Mouse (Mus musculus) midbrain, embryonic 13.5 days (tissue): ENCODE data around the gene Sell. TPM values are rescaled to one million over a fixed set of nuclear protein-coding genes. Genes with fewer than 3 reads are reported as not detected.
"Not testable (repeated sequence)": the region's sequence is repeated elsewhere in the genome, so short reads cannot be mapped to it uniquely, and the experiment has no call there.

ENCODE experiments used
- ATAC-seq: fragments of 200-750 bp; cut with Nextera tagmentation; 2 replicates; pipeline ENCODE4 v1.8.0; 2017; ENCODE audit warnings: mild to moderate bottlenecking, moderate TSS enrichment, moderate library complexity
- H3K27ac ChIP-seq: fragments of 300-500 bp; sonication (generic); 2 replicates; pipeline ENCODE4 v1.5.1; 2015; ENCODE audit warnings: inconsistent platforms, mild to moderate bottlenecking, moderate library complexity
- H3K27me3 ChIP-seq: fragments of 300-500 bp; sonication (generic); 2 replicates; pipeline ENCODE4 v1.6.1; 2015; ENCODE audit warnings: mild to moderate bottlenecking, inconsistent platforms
- H3K36me3 ChIP-seq: fragments of 300-500 bp; sonication (generic); 2 replicates; pipeline ENCODE4 v1.6.1; 2015; ENCODE audit warnings: mild to moderate bottlenecking, inconsistent platforms
- H3K4me1 ChIP-seq: fragments of 300-500 bp; sonication (generic); replicated peaks from 2 replicates; pipeline ENCODE4 v1.6.1; 2015; ENCODE audit warnings: inconsistent platforms
- H3K4me2 ChIP-seq: fragments of 300-500 bp; sonication (generic); replicated peaks from 2 replicates; pipeline ENCODE4 v1.6.1; 2015; ENCODE audit warnings: moderate library complexity, mild to moderate bottlenecking, inconsistent platforms
- H3K4me3 ChIP-seq: fragments of 300-500 bp; sonication (generic); replicated peaks from 2 replicates; pipeline ENCODE4 v1.5.1; 2015; ENCODE audit warnings: mild to moderate bottlenecking, inconsistent platforms
- H3K9ac ChIP-seq: fragments of 300-500 bp; sonication (generic); replicated peaks from 2 replicates; pipeline ENCODE4 v1.6.1; 2015; ENCODE audit warnings: mild to moderate bottlenecking, inconsistent platforms
- H3K9me3 ChIP-seq: fragments of 300-500 bp; sonication (generic); 2 replicates; pipeline ENCODE4 v1.6.1; 2016; ENCODE audit warnings: mild to moderate bottlenecking, inconsistent platforms
- WGBS: fragments of 180-500 bp; shearing (Covaris S2); methylation state at CpG from one replicate; pipeline ENCODE4 v1.1.7; 2015; 5-methylcytosine and 5-hydroxymethylcytosine counted together
- polyA plus RNA-seq: library from polyadenylated mRNA; unstranded; fragments of >200 nt; fragmentation: Nextera tagmentation; extraction: Ambion mirVana; gene quantifications from 2 replicates; pipeline ENCODE4 v1.2.1, GENCODE M21; 2015

Sell gene
- not detected in 2 replicates for polyA plus RNA-seq

- H3K4me2 ChIP-seq: no peak within 1 kb of the TSS
- no peaks in the 10 kb centered on the region for H3K27me3 ChIP-seq
- 80% methylated on average over 4 of the region's 4 CpGs for WGBS
- no peaks in the 10 kb centered on the region for H3K36me3 ChIP-seq
- H3K4me1 ChIP-seq: no peaks in the 10 kb centered on the region
- H3K27ac ChIP-seq: no peak within 1 kb of the TSS
- ATAC-seq: no peak
- no peak within 1 kb of the TSS for H3K4me3 ChIP-seq
- no peaks in the 10 kb centered on the region for H3K9me3 ChIP-seq
- H3K9ac ChIP-seq: no peak within 1 kb of the TSS
These were observed at the start of gene Sell for GRCm38 (mm10) chr1:164061925-164062324. Sell (plus strand) TSS chr1:164061982.

GRCm38 (mm10) chr1:164014616-164015015 is 47.2 kb upstream of the Sell start:
- Histone ChIP-seq H3K27ac (no peak overlapping the region), H3K4me1 (no peaks in the 10 kb centered on the region)
- 89% methylated on average over 1 of the region's 1 CpGs for WGBS

GRCm38 (mm10) chr1:164018221-164018896 is 43.4 kb upstream of the Sell start:
- Histone ChIP-seq H3K9me3 (no peaks in the 10 kb centered on the region), H3K4me2 (no peak overlapping the region), H3K4me3 (no peak overlapping the region), H3K27me3 (no peaks in the 10 kb centered on the region), H3K36me3 (no peaks in the 10 kb centered on the region), H3K4me1 (no peaks in the 10 kb centered on the region), H3K9ac (no peak overlapping the region), H3K27ac (no peak overlapping the region)
- ATAC-seq: no peak
- WGBS: 90% methylated on average over 16 of the region's 16 CpGs

More at GRCm38 (mm10) chr1:164014616-164015015, 47.2 kb upstream of the Sell start:
- no peak overlapping the region for H3K9ac ChIP-seq
- H3K4me2 ChIP-seq: no peak overlapping the region
- H3K27me3 ChIP-seq: no peaks in the 10 kb centered on the region
- H3K9me3 ChIP-seq: no peaks in the 10 kb centered on the region
- no peak for ATAC-seq
- no peaks in the 10 kb centered on the region for H3K36me3 ChIP-seq
- no peak overlapping the region for H3K4me3 ChIP-seq

- H3K4me2 ChIP-seq: no peak overlapping the region
- no peak overlapping the region for H3K27ac ChIP-seq
- ATAC-seq: no peak
- H3K9me3 ChIP-seq: no peaks in the 10 kb centered on the region
- H3K4me1 ChIP-seq: no peaks in the 10 kb centered on the region
- no peaks in the 10 kb centered on the region for H3K36me3 ChIP-seq
- H3K27me3 ChIP-seq: no peaks in the 10 kb centered on the region
- no peak overlapping the region for H3K4me3 ChIP-seq
- H3K9ac ChIP-seq: no peak overlapping the region
- WGBS: 38% methylated on average over 6 of the region's 6 CpGs
These were observed 42.0 kb upstream of the Sell start for GRCm38 (mm10) chr1:164019789-164020188.

GRCm38 (mm10) chr1:164020746-164021145 is 41.0 kb upstream of the Sell start:
- not testable (repeated sequence) for H3K4me2 ChIP-seq, ATAC-seq, H3K4me1 ChIP-seq, H3K4me3 ChIP-seq, H3K36me3 ChIP-seq, H3K27ac ChIP-seq, H3K27me3 ChIP-seq, H3K9me3 ChIP-seq, H3K9ac ChIP-seq
- 77% methylated on average over 3 of the region's 3 CpGs for WGBS

- H3K4me2 ChIP-seq, H3K27ac ChIP-seq, H3K36me3 ChIP-seq, H3K27me3 ChIP-seq, H3K4me3 ChIP-seq, H3K4me1 ChIP-seq, H3K9ac ChIP-seq, ATAC-seq, H3K9me3 ChIP-seq: not testable (repeated sequence)
- 85% methylated on average over 5 of the region's 5 CpGs for WGBS
These were observed 39.7 kb upstream of the Sell start for GRCm38 (mm10) chr1:164022106-164022505.

- no peaks in the 10 kb centered on the region for H3K36me3 ChIP-seq
- no peak overlapping the region for H3K9ac ChIP-seq
- H3K27me3 ChIP-seq: no peaks in the 10 kb centered on the region
- H3K4me2 ChIP-seq: no peak overlapping the region
- no peaks in the 10 kb centered on the region for H3K9me3 ChIP-seq
- 88% methylated on average over 4 of the region's 4 CpGs for WGBS
- no peaks in the 10 kb centered on the region for H3K4me1 ChIP-seq
- no peak overlapping the region for H3K27ac ChIP-seq
- no peak overlapping the region for H3K4me3 ChIP-seq
- ATAC-seq: no peak
These were observed 36.1 kb upstream of the Sell start for GRCm38 (mm10) chr1:164025685-164026084.

- H3K9me3 ChIP-seq: no peaks in the 10 kb centered on the region
- 60% methylated on average over 5 of the region's 5 CpGs for WGBS
- no peak for ATAC-seq
These were observed 34.4 kb upstream of the Sell start for GRCm38 (mm10) chr1:164027416-164027815.

GRCm38 (mm10) chr1:164040385-164041135 is 21.2 kb upstream of the Sell start:
- H3K27ac ChIP-seq: no peak overlapping the region
- no peaks in the 10 kb centered on the region for H3K36me3 ChIP-seq
- no peak overlapping the region for H3K4me3 ChIP-seq
- H3K4me2 ChIP-seq: no peak overlapping the region
- no peaks in the 10 kb centered on the region for H3K9me3 ChIP-seq
- no peaks in the 10 kb centered on the region for H3K27me3 ChIP-seq
- WGBS: 73% methylated on average over 10 of the region's 10 CpGs
- no peak; the same call in 1 of the 2 replicates for ATAC-seq
- no peaks in the 10 kb centered on the region for H3K4me1 ChIP-seq
- no peak overlapping the region for H3K9ac ChIP-seq

More at GRCm38 (mm10) chr1:164027416-164027815, 34.4 kb upstream of the Sell start:
- H3K4me3 ChIP-seq: no peak overlapping the region
- H3K36me3 ChIP-seq: no peaks in the 10 kb centered on the region
- no peaks in the 10 kb centered on the region for H3K27me3 ChIP-seq
- no peak overlapping the region for H3K4me2 ChIP-seq
- H3K4me1 ChIP-seq: no peaks in the 10 kb centered on the region
- H3K27ac ChIP-seq: no peak overlapping the region
- H3K9ac ChIP-seq: no peak overlapping the region

GRCm38 (mm10) chr1:164043549-164043948 is 18.2 kb upstream of the Sell start:
- H3K4me3 ChIP-seq: no peak overlapping the region
- H3K4me1 ChIP-seq: no peaks in the 10 kb centered on the region
- no peaks in the 10 kb centered on the region for H3K27me3 ChIP-seq
- WGBS: 57% methylated on average over 3 of the region's 3 CpGs
- no peak overlapping the region for H3K27ac ChIP-seq
- ATAC-seq: no peak
- no peaks in the 10 kb centered on the region for H3K9me3 ChIP-seq
- H3K36me3 ChIP-seq: no peaks in the 10 kb centered on the region
- H3K9ac ChIP-seq: no peak overlapping the region
- H3K4me2 ChIP-seq: no peak overlapping the region

- Histone ChIP-seq H3K9me3 (no peaks in the 10 kb centered on the region), H3K27me3 (no peaks in the 10 kb centered on the region), H3K4me3 (no peak within 1 kb of the TSS), H3K4me1 (no peaks in the 10 kb centered on the region), H3K27ac (no peak within 1 kb of the TSS), H3K4me2 (no peak within 1 kb of the TSS), H3K36me3 (no peaks in the 10 kb centered on the region), H3K9ac (no peak within 1 kb of the TSS)
- no peak for ATAC-seq
- 77% methylated on average over 5 of the region's 5 CpGs for WGBS
These were observed 13.8 kb upstream of the Sell start, which contains the start of gene Sele for GRCm38 (mm10) chr1:164047934-164048333. Sele (plus strand) TSS chr1:164048234.

- ATAC-seq: no peak
- Histone ChIP-seq H3K9me3 (no peaks in the 10 kb centered on the region), H3K4me1 (no peaks in the 10 kb centered on the region), H3K4me2 (no peak overlapping the region), H3K9ac (no peak overlapping the region), H3K4me3 (no peak overlapping the region), H3K27ac (no peak overlapping the region), H3K36me3 (no peaks in the 10 kb centered on the region), H3K27me3 (no peaks in the 10 kb centered on the region)
- WGBS: 96% methylated on average over 9 of the region's 9 CpGs
These were observed 8.2 kb upstream of the Sell start for GRCm38 (mm10) chr1:164053561-164053960.
